Mouse (Mus musculus) midbrain, embryonic 14.5 days (tissue): Measurements from ENCODE around the gene Stambpl1. TPM values are rescaled to one million over a fixed set of nuclear protein-coding genes. Genes with fewer than 3 reads are reported as not detected.

Experiments
- ATAC-seq: fragments of 200-750 bp; cut with Nextera tagmentation; 2 replicates; pipeline ENCODE4 v1.8.0; 2017; ENCODE audit warnings: moderate number of reproducible peaks, moderate library complexity; ENCODE audit not compliant: low FRiP score, low TSS enrichment
- DNase-seq: peaks from one replicate; pipeline ENCODE4 v3.0.0-alpha.2; 2015
- H3K27ac ChIP-seq: fragments of 300-500 bp; sonication (generic); replicated peaks from 2 replicates; pipeline ENCODE4 v1.5.1; 2014; ENCODE audit warnings: mild to moderate bottlenecking, low read depth, low read length, moderate library complexity
- H3K27me3 ChIP-seq: fragments of 300-500 bp; sonication (generic); 2 replicates; pipeline ENCODE4 v1.6.1; 2014; ENCODE audit warnings: low read length, control low read depth, mixed read lengths; ENCODE audit not compliant: control insufficient read depth, insufficient read depth
- H3K36me3 ChIP-seq: fragments of 300-500 bp; sonication (generic); 2 replicates; pipeline ENCODE4 v1.6.1; 2014; ENCODE audit warnings: low read length, control low read depth; ENCODE audit not compliant: control insufficient read depth, insufficient read depth
- H3K4me1 ChIP-seq: fragments of 300-500 bp; sonication (generic); 2 replicates; pipeline ENCODE4 v1.6.1; 2014; ENCODE audit warnings: mild to moderate bottlenecking, antibody characterized with exemption, low read length, control low read depth; ENCODE audit not compliant: control insufficient read depth, insufficient read depth
- H3K4me2 ChIP-seq: fragments of 300-500 bp; sonication (generic); 2 replicates; pipeline ENCODE4 v1.6.1; 2014; ENCODE audit warnings: mild to moderate bottlenecking, low read length, moderate library complexity
- H3K4me3 ChIP-seq: fragments of 300-500 bp; sonication (generic); replicated peaks from 2 replicates; pipeline ENCODE4 v1.5.1; 2014; ENCODE audit warnings: low read depth, low read length
- H3K9ac ChIP-seq: fragments of 300-500 bp; sonication (generic); replicated peaks from 2 replicates; pipeline ENCODE4 v1.6.1; 2014; ENCODE audit warnings: mild to moderate bottlenecking, low read length, moderate library complexity
- H3K9me3 ChIP-seq: fragments of 300-500 bp; sonication (generic); 2 replicates; pipeline ENCODE4 v1.6.1; 2016; ENCODE audit warnings: low read length, control low read depth, mixed read lengths; ENCODE audit not compliant: control insufficient read depth
- WGBS: fragments of 180-500 bp; shearing (Covaris S2); extraction: QIAGEN DNeasy Blood & Tissue Kit; methylation state at CpG from one replicate; pipeline ENCODE4 v1.1.7; 2014; 5-methylcytosine and 5-hydroxymethylcytosine counted together
- polyA plus RNA-seq: library from polyadenylated mRNA; unstranded; fragments of >200 nt; fragmentation: Nextera tagmentation; extraction: Ambion mirVana; gene quantifications from 2 replicates; pipeline ENCODE4 v1.2.1, GENCODE M21; 2014

Stambpl1 gene
- polyA plus RNA-seq, 1 experiment from 2014 or later: 11.5 TPM

GRCm38 (mm10) chr19:34270824-34271464 is 78.9 kb downstream of the Stambpl1 start:
- Histone ChIP-seq H3K27ac (no peak overlapping the region), H3K27me3 (no peaks in the 10 kb centered on the region), H3K9ac (no peak overlapping the region), H3K9me3 (no peaks in the 10 kb centered on the region), H3K4me3 (no peak overlapping the region), H3K4me1 (no peaks in the 10 kb centered on the region), H3K4me2 (no peak overlapping the region), H3K36me3 (no peaks in the 10 kb centered on the region)
- ATAC-seq (no peak), DNase-seq (no peak)
- WGBS: 95% methylated on average over 13 of the region's 13 CpGs

DNA sequence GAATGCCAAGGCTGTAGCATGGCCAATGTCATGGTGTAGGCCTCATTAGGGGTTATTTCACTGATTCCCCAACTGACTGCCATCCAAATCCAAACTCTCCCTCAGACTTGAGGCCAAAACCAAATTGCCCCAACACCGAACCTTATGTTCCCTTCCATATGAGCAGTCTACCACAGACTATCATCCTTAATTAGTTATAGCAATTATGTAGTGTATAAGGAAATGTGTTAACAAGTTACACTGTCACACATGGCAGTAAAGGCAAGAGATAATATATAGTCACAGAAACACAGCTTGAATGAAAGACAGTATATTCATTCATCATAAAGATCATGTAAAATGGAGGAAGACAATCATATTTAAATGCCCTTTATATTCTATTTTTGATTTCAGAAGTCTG is 81.0 kb downstream of the Stambpl1 start:
- ATAC-seq (no peak), DNase-seq (no peak)
- no peak overlapping the region for H3K4me2 ChIP-seq
- no peak overlapping the region for H3K4me3 ChIP-seq
- no peak overlapping the region for H3K9ac ChIP-seq
- no peaks in the 10 kb centered on the region for H3K9me3 ChIP-seq
- no peaks in the 10 kb centered on the region for H3K4me1 ChIP-seq
- 98% methylated on average over 1 of the region's 1 CpGs for WGBS
- no peak overlapping the region for H3K27ac ChIP-seq
- no peaks in the 10 kb centered on the region for H3K36me3 ChIP-seq
- H3K27me3 ChIP-seq: no peaks in the 10 kb centered on the region

DNA sequence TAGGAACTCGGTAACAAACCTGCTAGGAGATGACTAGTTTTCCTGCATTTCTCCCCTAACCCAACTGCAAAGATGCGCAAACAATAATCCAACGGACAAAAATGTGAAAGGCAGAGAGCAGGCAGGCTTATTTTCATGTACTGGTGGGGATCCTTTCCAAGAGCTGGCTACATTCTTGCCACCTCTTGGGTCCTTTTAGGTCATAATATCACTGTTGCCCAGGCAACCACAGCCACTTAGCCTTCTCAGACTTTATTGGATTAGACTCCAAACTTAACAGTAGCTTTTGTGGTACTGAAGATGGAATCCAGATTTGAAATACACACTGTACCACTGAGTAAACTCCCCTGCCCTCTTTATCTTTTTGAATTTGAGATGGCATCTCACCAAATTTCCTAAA is 86.0 kb downstream of the Stambpl1 start:
- DNase-seq (no peak), ATAC-seq (no peak)
- Histone ChIP-seq H3K27ac (no peak overlapping the region), H3K27me3 (no peaks in the 10 kb centered on the region), H3K9ac (no peak overlapping the region), H3K36me3 (no peaks in the 10 kb centered on the region), H3K4me1 (no peaks in the 10 kb centered on the region), H3K4me2 (no peak overlapping the region), H3K9me3 (no peaks in the 10 kb centered on the region), H3K4me3 (no peak overlapping the region)
- 82% methylated on average over 3 of the region's 3 CpGs for WGBS

GRCm38 (mm10) chr19:34283614-34284013 is 91.6 kb downstream of the Stambpl1 start:
- no peak overlapping the region for H3K27ac ChIP-seq
- no peak overlapping the region for H3K9ac ChIP-seq
- H3K4me1 ChIP-seq: no peaks in the 10 kb centered on the region
- H3K4me2 ChIP-seq: no peak overlapping the region
- H3K27me3 ChIP-seq: no peaks in the 10 kb centered on the region
- no peak for DNase-seq
- no peak for ATAC-seq
- no peaks in the 10 kb centered on the region for H3K9me3 ChIP-seq
- WGBS: 91% methylated on average over 6 of the region's 6 CpGs
- no peak overlapping the region for H3K4me3 ChIP-seq
- no peaks in the 10 kb centered on the region for H3K36me3 ChIP-seq

GRCm38 (mm10) chr19:34284383-34284782 is 92.4 kb downstream of the Stambpl1 start:
- Histone ChIP-seq H3K36me3 (no peaks in the 10 kb centered on the region), H3K4me3 (no peak overlapping the region), H3K27me3 (no peaks in the 10 kb centered on the region), H3K4me2 (no peak overlapping the region), H3K9ac (no peak overlapping the region), H3K9me3 (no peaks in the 10 kb centered on the region), H3K27ac (no peak overlapping the region), H3K4me1 (no peaks in the 10 kb centered on the region)
- ATAC-seq: no peak
- 69% methylated on average over 10 of the region's 10 CpGs for WGBS
- DNase-seq: peak; percentile 26

DNA sequence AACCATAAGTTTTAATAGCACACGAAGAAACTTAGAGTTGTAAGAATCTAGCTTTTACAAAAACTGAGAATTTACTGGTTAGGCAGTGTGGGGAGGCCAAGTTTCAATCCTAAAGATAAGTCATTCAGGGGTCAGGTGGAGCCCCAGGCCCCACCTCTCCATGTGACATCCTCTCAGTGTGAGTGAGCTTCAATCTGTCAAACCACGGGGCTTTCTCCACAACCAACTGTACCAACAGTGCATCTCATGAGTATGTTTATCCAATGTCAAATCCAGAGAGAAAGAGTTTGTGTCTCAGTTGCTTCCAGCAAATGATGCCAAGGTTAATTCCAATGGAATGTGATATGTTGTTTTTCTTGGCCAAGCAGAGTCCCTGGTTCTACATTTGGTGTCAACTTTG is 92.8 kb downstream of the Stambpl1 start:
- ATAC-seq: no peak
- 69% methylated on average over 2 of the region's 2 CpGs for WGBS

GRCm38 (mm10) chr19:34287221-34287620 is 95.2 kb downstream of the Stambpl1 start:
- H3K36me3 ChIP-seq: no peaks in the 10 kb centered on the region
- H3K9me3 ChIP-seq: no peaks in the 10 kb centered on the region
- no peak overlapping the region for H3K9ac ChIP-seq
- no peak for ATAC-seq
- no peak overlapping the region for H3K4me3 ChIP-seq
- H3K27me3 ChIP-seq: no peaks in the 10 kb centered on the region
- no peak overlapping the region for H3K4me2 ChIP-seq
- no peak overlapping the region for H3K27ac ChIP-seq
- peaks cover 11% of the 10 kb centered on the region for H3K4me1 ChIP-seq
- no peak for DNase-seq

More for the DNA sequence above, 92.8 kb downstream of the Stambpl1 start:
- no peak for DNase-seq
- no peaks in the 10 kb centered on the region for H3K36me3 ChIP-seq
- H3K4me1 ChIP-seq: no peaks in the 10 kb centered on the region; the same call in 1 of the 2 replicates
- no peaks in the 10 kb centered on the region for H3K27me3 ChIP-seq
- H3K9me3 ChIP-seq: no peaks in the 10 kb centered on the region
- H3K9ac ChIP-seq: no peak overlapping the region
- no peak overlapping the region for H3K4me2 ChIP-seq
- no peak overlapping the region for H3K27ac ChIP-seq
- H3K4me3 ChIP-seq: no peak overlapping the region

DNA sequence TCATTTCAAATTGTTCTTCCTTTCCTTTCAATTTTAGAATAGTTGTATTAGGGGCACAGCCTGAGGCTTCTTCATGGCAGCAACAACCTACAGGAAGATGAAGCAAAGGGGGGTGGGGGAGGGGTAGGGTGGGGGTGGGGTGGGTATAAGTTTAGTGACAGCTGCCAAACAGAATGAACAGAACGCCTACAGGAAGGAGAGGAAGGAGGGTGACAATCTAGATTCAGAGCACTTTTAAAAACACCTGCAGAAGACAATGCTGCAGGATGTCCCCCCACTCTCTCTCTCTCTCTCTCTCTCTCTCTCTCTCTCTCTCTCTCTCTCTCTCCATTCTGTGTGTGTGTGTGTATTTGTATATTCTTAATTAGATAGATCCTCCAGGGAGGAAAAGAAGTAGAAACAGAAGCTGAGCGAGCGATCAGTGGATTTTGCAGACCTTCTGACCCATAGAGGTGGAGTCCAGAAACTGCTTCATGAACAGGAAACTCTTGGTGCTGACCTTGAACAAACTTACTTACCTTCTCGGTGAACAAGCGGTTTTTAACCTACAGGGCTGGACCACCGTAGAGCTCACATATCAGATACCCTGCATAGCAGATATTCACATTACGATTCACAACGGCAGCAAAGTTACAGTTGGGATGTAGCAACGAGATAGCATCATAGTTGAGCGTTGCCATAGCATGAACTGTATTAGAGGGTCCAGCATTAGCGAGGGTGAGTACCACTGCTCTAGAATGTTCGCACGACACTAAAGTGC is 95.8 kb downstream of the Stambpl1 start:
- Histone ChIP-seq H3K27me3 (no peaks in the 10 kb centered on the region), H3K4me1 (peaks cover 11% of the 10 kb centered on the region), H3K36me3 (no peaks in the 10 kb centered on the region), H3K4me2 (no peak overlapping the region), H3K9me3 (no peaks in the 10 kb centered on the region), H3K9ac (no peak overlapping the region), H3K4me3 (no peak overlapping the region), H3K27ac (no peak overlapping the region)
- no peak for ATAC-seq
- DNase-seq: no peak
- 88% methylated on average over 13 of the region's 13 CpGs for WGBS

DNA sequence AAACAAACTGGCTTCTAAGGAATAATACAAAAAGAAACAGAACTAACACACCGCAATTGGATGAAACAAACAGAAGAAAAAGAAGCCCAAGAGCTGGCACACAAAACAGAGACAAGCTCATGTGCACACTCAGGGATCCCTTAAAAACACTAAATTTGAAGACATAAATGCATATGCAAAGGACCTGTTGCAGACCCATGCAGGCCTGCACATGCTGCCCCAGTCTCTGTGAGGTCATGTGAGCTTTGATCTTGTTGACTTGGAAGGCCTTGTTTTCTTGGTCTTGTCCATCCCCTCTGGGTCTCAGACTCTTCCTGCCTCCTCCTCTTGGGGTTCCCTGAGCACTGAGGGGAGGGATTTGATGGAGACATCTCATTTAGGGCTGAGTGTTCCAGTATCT is 96.7 kb downstream of the Stambpl1 start:
- no peak overlapping the region for H3K9ac ChIP-seq
- no peaks in the 10 kb centered on the region for H3K36me3 ChIP-seq
- DNase-seq (no peak), ATAC-seq (no peak)
- H3K4me1 ChIP-seq: peaks cover 11% of the 10 kb centered on the region
- H3K4me2 ChIP-seq: no peak overlapping the region
- H3K9me3 ChIP-seq: no peaks in the 10 kb centered on the region
- H3K27ac ChIP-seq: no peak overlapping the region
- WGBS: 94% methylated on average over 1 of the region's 1 CpGs
- no peaks in the 10 kb centered on the region for H3K27me3 ChIP-seq
- H3K4me3 ChIP-seq: no peak overlapping the region
